Mouse (Mus musculus): ENCODE measurements around the gene Trnp1.
"Not testable (repeated sequence)": the region's sequence is repeated elsewhere in the genome, so short reads cannot be mapped to it uniquely, and the experiment has no call there.

The Trnp1 gene

GRCm38 (mm10) chr4:133498160-133498724 is at the start of gene Trnp1:
Gene Trnp1 (minus strand): TSS chr4:133498550.
- peak; percentile 81 for DNase-seq (ENCODE audit: low read depth, low spot score)

- peak; percentile 96 for DNase-seq (ENCODE audit: low read depth, low spot score)
Observed at GRCm38 (mm10) chr4:133545272-133546231, 47.2 kb upstream of the Trnp1 start, which contains the start of gene Nudc. Gene Nudc (minus strand): TSS chr4:133545996.

GRCm38 (mm10) chr4:133536652-133537051 is 38.3 kb upstream of the Trnp1 start:
- DNase-seq (ENCODE audit: low read depth, low spot score): no peak

- no peak for DNase-seq (ENCODE audit: low read depth, low spot score)
Observed at GRCm38 (mm10) chr4:133536081-133536480, 37.7 kb upstream of the Trnp1 start.

- DNase-seq (ENCODE audit: low read depth, low spot score): no peak
Observed at GRCm38 (mm10) chr4:133532777-133533176, 34.4 kb upstream of the Trnp1 start.

- no peak for DNase-seq (ENCODE audit: low read depth, low spot score)
Observed at GRCm38 (mm10) chr4:133527788-133528187, 29.4 kb upstream of the Trnp1 start.

GRCm38 (mm10) chr4:133521502-133521901 is 23.2 kb upstream of the Trnp1 start:
- DNase-seq (ENCODE audit: low read depth, low spot score): no peak

GRCm38 (mm10) chr4:133519369-133519665 is 21.0 kb upstream of the Trnp1 start:
- peak; percentile 19 for DNase-seq (ENCODE audit: low read depth, low spot score)

GRCm38 (mm10) chr4:133518601-133519368 is 20.4 kb upstream of the Trnp1 start, which contains the start of gene Kdf1:
Gene Kdf1 (plus strand): TSS chr4:133518963.
- DNase-seq (ENCODE audit: low read depth, low spot score): peak; percentile 37

- peak; percentile 81 for DNase-seq (ENCODE audit: low read depth, low spot score)
Observed at GRCm38 (mm10) chr4:133512972-133513371, 14.6 kb upstream of the Trnp1 start.

GRCm38 (mm10) chr4:133512511-133512910 is 14.2 kb upstream of the Trnp1 start:
- not testable (repeated sequence) for DNase-seq (ENCODE audit: low read depth, low spot score)

- no peak for DNase-seq (ENCODE audit: low read depth, low spot score)
Observed at GRCm38 (mm10) chr4:133511050-133511449, 12.7 kb upstream of the Trnp1 start.

- no peak for DNase-seq (ENCODE audit: low read depth, low spot score)
Observed at GRCm38 (mm10) chr4:133508990-133509389, 10.6 kb upstream of the Trnp1 start.

GRCm38 (mm10) chr4:133506573-133506972 is 8.2 kb upstream of the Trnp1 start:
- peak; percentile 23 for DNase-seq (ENCODE audit: low read depth, low spot score)

- DNase-seq (ENCODE audit: low read depth, low spot score): no peak
Observed at GRCm38 (mm10) chr4:133504755-133505485, 6.6 kb upstream of the Trnp1 start.

- DNase-seq (ENCODE audit: low read depth, low spot score): no peak
Observed at GRCm38 (mm10) chr4:133504300-133504699, 6.0 kb upstream of the Trnp1 start.

- no peak for DNase-seq (ENCODE audit: low read depth, low spot score)
Observed at GRCm38 (mm10) chr4:133501514-133501913, 3.2 kb upstream of the Trnp1 start.

- peak; percentile 54 for DNase-seq (ENCODE audit: low read depth, low spot score)
Observed at GRCm38 (mm10) chr4:133497461-133498159, 740 bp downstream of the Trnp1 start.

GRCm38 (mm10) chr4:133496738-133497445 is 1.5 kb downstream of the Trnp1 start:
- no peak for DNase-seq (ENCODE audit: low read depth, low spot score)

- DNase-seq (ENCODE audit: low read depth, low spot score): peak; percentile 35
Observed at GRCm38 (mm10) chr4:133495711-133496110, 2.6 kb downstream of the Trnp1 start.

Data from CD4-positive, CD25-positive, alpha-beta regulatory T cell, adult 2 months (primary cell).